In genomic region chr16:87661024-87661471, GRCm38 (mm10) we compare ENCODE assay signal across 8 mouse cellular contexts. TPM values are rescaled to one million over a fixed set of nuclear protein-coding genes. Genes with fewer than 3 reads are reported as not detected.
DNase-seq lines count a peak whose midpoint lies in the region; ATAC-seq lines count a peak whose summit lies in the region.

No protein-coding gene starts in this region.

- ATAC-seq in CD4-positive, CD25-positive, alpha-beta regulatory T cell, adult 4 months: peak; percentile 35
- ATAC-seq in heart, embryonic 13.5 days (ENCODE audit: extremely low read depth, insufficient number of reproducible peaks, low FRiP score, low TSS enrichment): peak; percentile 31; the same call in 1 of the 2 replicates

- no peaks in the 10 kb centered on the region for H3K9me3 ChIP-seq in heart, embryonic 13.5 days
- H3K9me3 ChIP-seq in megakaryocyte, embryonic 14.5 days: no peaks in the 10 kb centered on the region

- no peaks in the 10 kb centered on the region for H3K36me3 ChIP-seq in heart, embryonic 13.5 days
- H3K36me3 ChIP-seq in megakaryocyte, embryonic 14.5 days (replicated peaks; ENCODE audit: low read length): no peaks in the 10 kb centered on the region

- no peaks in the 10 kb centered on the region for H3K27me3 ChIP-seq in heart, embryonic 13.5 days (replicated peaks)
- H3K27me3 ChIP-seq in megakaryocyte, embryonic 14.5 days (replicated peaks): no peaks in the 10 kb centered on the region

- H3K9ac ChIP-seq in heart, embryonic 13.5 days: no peak overlapping the region

- peak; percentile 52 for DNase-seq in adrenal gland, adult 2 months
- DNase-seq in adrenal gland, adult 18-20 months (ENCODE audit: low spot score in 2 of 2): no peak
- DNase-seq in kidney, postnatal 36 days: peak; percentile 69 to 81
- DNase-seq in cerebellum, postnatal 25 days: no peak
- DNase-seq in spleen, postnatal 14 days (ENCODE audit: low spot score in 2 of 2): no peak

- H3K4me3 ChIP-seq in heart, embryonic 13.5 days: no peak overlapping the region
- H3K4me3 ChIP-seq in megakaryocyte, embryonic 14.5 days (replicated peaks): peak overlapping the region; percentile 53

- peak overlapping the region; percentile 48 for H3K4me2 ChIP-seq in heart, embryonic 13.5 days

- peak overlapping the region; percentile 43 for H3K27ac ChIP-seq in heart, embryonic 13.5 days (replicated peaks)

- 56% methylated on average over 12 of the region's 12 CpGs for WGBS in heart, embryonic 13.5 days

- H3K4me1 ChIP-seq in heart, embryonic 13.5 days: peaks cover 3% of the 10 kb centered on the region; the same call in 1 of the 2 replicates
- H3K4me1 ChIP-seq in megakaryocyte, embryonic 14.5 days: peaks cover 66% of the 10 kb centered on the region

RNA-seq across cellular contexts. Expression of gene Bach1, which starts 37.7 kb away (rescaled TPM):
- total RNA-seq in adrenal gland, adult 2 months (2021): 10 to 100 TPM; 14.3 to 25.7 TPM
- 4.2 and 5.6 TPM in 2 replicates for polyA plus RNA-seq in adrenal gland, adult 2 months (2012; rRNA removed)
- total RNA-seq in adrenal gland, adult 18-20 months (2021): 10 to 100 TPM; 16.5 to 22.3 TPM
- polyA plus RNA-seq in CD4-positive, CD25-positive, alpha-beta regulatory T cell, adult 4 months (2017; shearing (Covaris generic)): 1 to 10 TPM; 3.4 to 3.9 TPM
- 9.2 and 9.5 TPM in 2 replicates for polyA plus RNA-seq in heart, embryonic 13.5 days (2015; fragmentation: Nextera tagmentation; extraction: Ambion mirVana)
- 6.0 and 6.3 TPM in 2 replicates for polyA plus RNA-seq in megakaryocyte, embryonic 14.5 days (2012; ENCODE audit: insufficient read depth, low replicate concordance)

Comparison
In these comparisons a context has a peak if more than half of its experiments do, and no peak if none do; other contexts are left out.
1. DNase-seq: peak in adrenal gland, adult 2 months (single experiment) and kidney, postnatal 36 days (2 of 2); none in adrenal gland, adult 18-20 months (0 of 2), cerebellum, postnatal 25 days (0 of 2) and spleen, postnatal 14 days (0 of 2).